Mouse (Mus musculus) thymus, adult 2 months (tissue): Measurements from ENCODE around the gene Epha6. TPM values are rescaled to one million over a fixed set of nuclear protein-coding genes. Genes with fewer than 3 reads are reported as not detected.

Source experiments
- DNase-seq: peaks from one replicate; pipeline ENCODE4 v3.0.0; 2021
- H3K27ac ChIP-seq: fragments of 200-500 bp; 2 replicates; pipeline ENCODE4 v1.5.1; 2012; ENCODE audit warnings: low read length, control low read depth; ENCODE audit not compliant: control insufficient read depth, insufficient read depth
- H3K27me3 ChIP-seq: fragments of 200-500 bp; 2 replicates; pipeline ENCODE4 v1.6.1; 2012; ENCODE audit warnings: mild to moderate bottlenecking, low read length, moderate library complexity, mixed read lengths; ENCODE audit not compliant: control insufficient read depth, insufficient read depth
- H3K36me3 ChIP-seq: fragments of 200-500 bp; 2 replicates; pipeline ENCODE4 v1.6.1; 2012; ENCODE audit warnings: mild to moderate bottlenecking, low read length, moderate library complexity; ENCODE audit not compliant: control insufficient read depth, insufficient read depth
- H3K4me1 ChIP-seq: fragments of 200-500 bp; replicated peaks from 2 replicates; pipeline ENCODE4 v1.6.1; 2012; ENCODE audit warnings: low read length; ENCODE audit not compliant: control insufficient read depth, insufficient read depth
- H3K4me3 ChIP-seq: fragments of 200-500 bp; 2 replicates; pipeline ENCODE4 v1.5.1; 2012; ENCODE audit warnings: mild to moderate bottlenecking, low read length, control low read depth, moderate library complexity; ENCODE audit not compliant: control insufficient read depth, insufficient read depth
- CTCF ChIP-seq: fragments of 200-500 bp; IDR thresholded peaks from 2 replicates; pipeline ENCODE4 v1.5.1; 2012; ENCODE audit warnings: mild to moderate bottlenecking, control low read depth, low read length, moderate library complexity, borderline replicate concordance; ENCODE audit not compliant: control insufficient read depth, poor library complexity, insufficient read depth; ENCODE audit errors: extremely low read depth
- POLR2A ChIP-seq: fragments of 200-500 bp; IDR thresholded peaks from 2 replicates; pipeline ENCODE4 v1.6.1; 2012; ENCODE audit warnings: mild to moderate bottlenecking, low read length, control low read depth, moderate library complexity; ENCODE audit not compliant: control insufficient read depth, poor library complexity, insufficient read depth; ENCODE audit errors: extremely low read depth
- whole genome bisulfite sequencing: fragments of 180-500 bp; shearing (Covaris S2); methylation state at CpG from one replicate; pipeline ENCODE4 v1.1.7; 2018; 5-methylcytosine and 5-hydroxymethylcytosine counted together
- polyA plus RNA-seq: library from polyadenylated mRNA; depleted of rRNA; stranded (reverse); fragments of >200 nt; gene quantifications from 2 replicates; pipeline ENCODE4 v1.2.3, GENCODE M21; 2012

Gene Epha6
- polyA plus RNA-seq, 1 experiment: not detected

DNA sequence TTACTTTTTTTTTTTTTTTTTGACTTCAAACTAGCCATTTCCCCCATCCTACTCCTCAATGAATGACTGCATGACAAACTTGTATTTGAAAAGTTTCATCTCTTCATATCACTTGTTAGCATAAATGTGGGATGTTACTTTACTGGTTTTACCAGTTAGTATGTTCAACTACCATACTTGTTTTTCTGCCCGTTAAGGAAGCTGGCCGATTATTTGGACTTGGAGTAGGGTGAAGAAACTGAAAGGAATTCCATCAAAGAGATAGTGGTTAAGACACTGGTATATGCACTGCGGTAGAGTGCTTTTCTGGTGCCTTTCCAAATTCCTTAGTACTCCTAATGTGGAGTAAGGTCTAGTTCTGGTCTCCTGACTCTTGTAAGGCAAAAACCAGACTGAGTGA lies 965.3 kb downstream of the Epha6 start:
- Histone ChIP-seq H3K36me3 (no peaks in the 10 kb centered on the region), H3K27ac (no peak overlapping the region), H3K4me1 (peaks cover 5% of the 10 kb centered on the region; the same call in 1 of the 2 replicates), H3K4me3 (no peak overlapping the region), H3K27me3 (no peaks in the 10 kb centered on the region)
- TF ChIP-seq CTCF (no peak), POLR2A (no peak)
- 90% methylated on average over 3 of the region's 3 CpGs for WGBS
- DNase-seq: no peak

DNA sequence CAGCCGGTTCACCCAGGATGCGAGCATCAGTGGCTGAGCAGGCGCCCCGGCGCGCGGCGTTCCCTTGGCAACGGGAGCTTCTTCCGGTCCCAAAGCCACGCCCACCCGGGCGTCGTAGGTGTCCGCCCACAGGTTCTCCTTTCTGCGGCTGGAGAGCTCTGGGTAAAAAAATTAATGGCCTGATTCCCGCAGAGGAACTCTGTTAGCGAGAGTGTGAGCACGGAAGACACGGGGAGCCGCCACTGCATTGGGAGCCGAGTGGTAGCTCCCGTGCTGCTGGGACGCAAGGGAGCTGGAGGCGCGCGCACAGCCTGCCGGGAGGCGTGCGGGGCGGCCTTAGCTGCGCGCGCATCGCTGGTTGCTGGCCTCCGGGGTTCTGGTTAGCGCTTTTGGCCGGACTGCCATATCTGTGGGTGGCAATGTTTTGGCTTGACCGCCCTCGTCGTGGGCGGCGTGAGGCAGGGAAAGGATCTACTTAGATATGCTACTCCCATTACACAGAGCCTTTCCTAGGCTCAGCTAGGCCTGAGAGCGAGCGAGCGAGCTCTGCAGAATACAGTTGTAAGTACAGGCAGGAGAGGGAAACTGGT lies 966.1 kb downstream of the Epha6 start, which contains the start of gene Arl6:
Gene Arl6 (minus strand): TSS at position 290 of the 590 bp plus-strand sequence.
- TF ChIP-seq POLR2A: no peak
- no peak; the same call in 1 of the 2 replicates for TF ChIP-seq CTCF
- peak; percentile 90 for DNase-seq
- H3K4me3 ChIP-seq: peak within 1 kb of the TSS; percentile 64
- no peaks in the 10 kb centered on the region for H3K27me3 ChIP-seq
- H3K36me3 ChIP-seq: no peaks in the 10 kb centered on the region
- WGBS: 1% methylated on average over 46 of the region's 46 CpGs
- peaks cover 5% of the 10 kb centered on the region; the same call in 1 of the 2 replicates for H3K4me1 ChIP-seq
- no peak within 1 kb of the TSS for H3K27ac ChIP-seq

DNA sequence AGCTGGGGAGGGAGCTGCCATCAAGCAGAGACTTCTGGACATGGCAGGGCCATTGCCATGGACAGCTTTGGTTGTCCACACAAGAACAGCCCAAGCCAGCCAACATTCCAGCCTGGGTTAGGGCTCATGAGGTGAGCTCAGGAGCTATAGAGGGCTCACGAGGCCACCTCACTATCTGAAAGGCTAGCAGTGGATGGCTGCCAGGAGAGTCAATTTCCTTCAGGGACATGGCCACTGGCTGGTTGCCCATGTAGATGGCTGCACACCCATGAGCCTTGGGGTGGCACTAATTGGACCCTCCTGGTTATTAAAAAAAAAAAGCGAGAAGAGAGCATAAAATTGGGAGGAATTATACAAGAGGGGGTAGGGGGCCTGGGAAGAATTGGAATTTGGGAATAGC lies 970.7 kb downstream of the Epha6 start:
- H3K4me3 ChIP-seq: no peak overlapping the region
- DNase-seq: no peak
- 90% methylated on average over 2 of the region's 2 CpGs for WGBS
- H3K36me3 ChIP-seq: no peaks in the 10 kb centered on the region
- no peaks in the 10 kb centered on the region for H3K27me3 ChIP-seq
- H3K27ac ChIP-seq: no peak overlapping the region
- H3K4me1 ChIP-seq: peaks cover 5% of the 10 kb centered on the region; the same call in 1 of the 2 replicates
- no peak for TF ChIP-seq CTCF
- TF ChIP-seq POLR2A: no peak

DNA sequence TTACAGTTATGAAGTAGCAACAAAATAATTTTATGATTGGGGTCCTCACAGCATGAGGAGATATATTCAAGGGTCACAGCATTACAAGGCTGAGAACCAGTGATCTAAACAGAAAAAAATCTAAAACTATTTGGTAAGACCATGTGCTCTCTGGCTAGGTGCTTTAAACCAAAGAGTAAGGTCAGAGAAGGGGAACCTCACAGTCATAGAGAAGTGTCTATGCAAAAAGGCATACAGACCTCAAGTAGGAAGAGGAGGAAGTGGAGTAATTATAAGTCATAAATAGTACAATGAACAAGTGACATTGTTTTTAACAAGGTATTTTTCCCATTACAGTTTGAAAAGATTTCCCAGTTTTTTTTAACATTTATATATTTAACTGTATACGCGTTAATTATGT lies 983.8 kb downstream of the Epha6 start:
- WGBS: 98% methylated on average over 2 of the region's 2 CpGs
- Histone ChIP-seq H3K27ac (no peak overlapping the region), H3K36me3 (no peaks in the 10 kb centered on the region), H3K27me3 (no peaks in the 10 kb centered on the region), H3K4me3 (no peak overlapping the region), H3K4me1 (no peaks in the 10 kb centered on the region)
- no peak for DNase-seq
- TF ChIP-seq POLR2A (no peak), CTCF (no peak)

DNA sequence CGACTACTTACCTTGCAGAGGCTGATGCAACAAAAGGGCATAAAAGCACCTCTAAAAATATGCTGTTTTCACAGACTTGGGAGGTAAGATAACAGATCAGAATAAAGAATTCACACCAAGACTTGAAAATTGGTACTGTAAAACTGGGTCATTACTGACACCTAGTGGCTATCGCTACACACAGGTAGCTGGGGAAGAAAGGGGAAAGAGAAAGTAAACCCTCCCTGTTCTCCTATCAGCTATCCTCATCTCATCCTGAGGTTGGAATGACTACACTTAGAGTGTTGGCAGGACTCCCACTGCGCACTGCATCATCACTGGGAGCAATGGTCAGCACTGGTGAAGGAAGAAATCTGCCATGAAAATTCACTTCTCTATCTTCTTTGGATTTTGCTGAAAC lies 988.2 kb downstream of the Epha6 start:
- peak; percentile 6 for DNase-seq
- no peak overlapping the region for H3K4me3 ChIP-seq
- no peaks in the 10 kb centered on the region for H3K27me3 ChIP-seq
- TF ChIP-seq POLR2A (no peak), CTCF (no peak)
- H3K36me3 ChIP-seq: no peaks in the 10 kb centered on the region
- H3K4me1 ChIP-seq: no peaks in the 10 kb centered on the region
- 26% methylated on average over 3 of the region's 3 CpGs for WGBS
- H3K27ac ChIP-seq: no peak overlapping the region

DNA sequence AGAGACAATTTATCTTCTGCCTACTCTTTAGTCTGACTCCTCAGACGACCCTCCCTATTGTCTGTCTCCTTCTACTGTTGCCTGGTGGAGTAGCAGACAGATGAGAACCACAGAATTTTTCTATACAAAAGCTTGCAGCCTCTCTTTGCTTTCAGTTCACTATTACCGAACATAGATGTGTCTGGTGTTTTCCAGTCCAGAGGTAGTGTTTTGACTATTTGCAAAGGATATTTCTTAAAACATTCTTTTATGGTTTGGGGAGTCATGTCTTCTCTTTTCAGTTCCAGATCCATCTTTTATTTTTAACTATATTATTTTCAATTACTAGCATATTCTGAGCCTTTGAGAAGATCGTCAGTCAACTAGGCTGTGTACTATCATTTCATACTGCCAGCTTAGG lies 989.7 kb downstream of the Epha6 start:
- no peak for DNase-seq
- H3K4me1 ChIP-seq: no peaks in the 10 kb centered on the region
- TF ChIP-seq CTCF (no peak), POLR2A (no peak)
- H3K27me3 ChIP-seq: no peaks in the 10 kb centered on the region
- H3K4me3 ChIP-seq: no peak overlapping the region
- H3K27ac ChIP-seq: no peak overlapping the region
- no peaks in the 10 kb centered on the region for H3K36me3 ChIP-seq
- 91% methylated on average over 3 of the region's 3 CpGs for WGBS

DNA sequence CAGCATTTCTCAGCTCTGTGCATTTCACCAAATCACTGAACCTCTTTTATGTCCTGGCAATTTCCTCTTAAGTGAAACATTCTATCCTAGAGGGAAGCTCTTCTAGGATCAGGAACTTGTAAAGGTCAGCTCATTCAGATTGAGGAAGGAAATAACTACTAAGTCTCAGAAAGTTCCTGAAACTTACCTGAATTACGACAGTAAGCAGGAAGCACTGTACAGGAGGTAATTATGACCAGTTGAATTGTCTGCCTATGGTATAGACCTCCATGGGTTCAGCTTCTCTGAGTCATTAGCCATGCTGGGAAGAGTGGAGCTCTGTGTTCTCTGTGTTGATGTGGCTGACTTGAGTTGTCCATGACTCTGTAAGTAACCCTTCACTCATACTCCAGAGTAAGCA lies 994.6 kb downstream of the Epha6 start:
- H3K27ac ChIP-seq: no peak overlapping the region
- no peaks in the 10 kb centered on the region for H3K36me3 ChIP-seq
- DNase-seq: no peak
- 70% methylated on average over 1 of the region's 1 CpGs for WGBS
- H3K4me3 ChIP-seq: no peak overlapping the region
- H3K27me3 ChIP-seq: no peaks in the 10 kb centered on the region
- TF ChIP-seq POLR2A (no peak), CTCF (no peak)
- H3K4me1 ChIP-seq: no peaks in the 10 kb centered on the region
